Mouse (Mus musculus) MEL (cell line): ENCODE results near the gene Lrat.

Experiments
- CTCF ChIP-seq, 3 experiments: IDR thresholded peaks in 2 of 3; conservative IDR thresholded peaks in 1 of 3; 2 replicates each; pipeline ENCODE4 v1.5.1; 2011 to 2012; ENCODE audit warnings: low read length in 3 of 3, low read depth in 2 of 3, mild to moderate bottlenecking in 2 of 3, improper control_type of control experiment in 1 of 3, inconsistent platforms in 1 of 3, mixed read lengths in 1 of 3, moderate library complexity in 1 of 3; ENCODE audit not compliant: control insufficient read depth in 1 of 3, insufficient read depth in 1 of 3, poor library complexity in 1 of 3, severe bottlenecking in 1 of 3
- ETS1 ChIP-seq: IDR thresholded peaks from 2 replicates; pipeline ENCODE4 v1.6.1; 2012; ENCODE audit warnings: low read depth, mild to moderate bottlenecking, inconsistent platforms, low read length, improper control_type of control experiment, moderate library complexity
- GATA1 ChIP-seq: IDR thresholded peaks from 2 replicates; pipeline ENCODE4 v1.6.1; 2011; ENCODE audit warnings: low read depth, low read length, improper control_type of control experiment
- MAZ ChIP-seq: IDR thresholded peaks from 2 replicates; pipeline ENCODE4 v1.6.1; 2012; ENCODE audit warnings: low read depth, mild to moderate bottlenecking, inconsistent platforms, low read length, improper control_type of control experiment
- MEF2A ChIP-seq: IDR thresholded peaks from 2 replicates; pipeline ENCODE4 v1.6.1; 2014; ENCODE audit warnings: low read depth, mild to moderate bottlenecking, inconsistent platforms, low read length, improper control_type of control experiment; ENCODE audit not compliant: poor library complexity, insufficient replicate concordance, severe bottlenecking; ENCODE audit errors: extremely low read depth
- ZMIZ1 ChIP-seq: IDR thresholded peaks from 2 replicates; pipeline ENCODE4 v1.6.1; 2012; ENCODE audit warnings: low read depth, mild to moderate bottlenecking, inconsistent platforms, low read length, improper control_type of control experiment, moderate library complexity

- TF ChIP-seq ETS1 (no peak), CTCF (IDR thresholded peaks at IDR 0.05 in 2 of 3, conservative IDR thresholded peaks at IDR 0.05 in 1 of 3; ENCODE audit: control insufficient read depth in 1 of 3, insufficient read depth in 1 of 3, low read depth in 2 of 3, low read length in 3 of 3, poor library complexity in 1 of 3, severe bottlenecking in 1 of 3) (no peak), ZMIZ1 (no peak), MAZ (no peak), GATA1 (no peak), MEF2A (no peak)
Observed at GRCm38 (mm10) chr3:82876372-82876739, 27.4 kb downstream of the Lrat start, which contains the start of gene Rbm46.
